Mouse (Mus musculus) heart, adult 9 months (tissue): Measurements from ENCODE around the gene Zswim4.

Experiments used
- DNase-seq, 2 experiments: peaks; one replicate each; pipeline ENCODE4 v3.0.0; 2022; ENCODE audit warnings: low spot score in 2 of 2

The Zswim4 gene

DNA sequence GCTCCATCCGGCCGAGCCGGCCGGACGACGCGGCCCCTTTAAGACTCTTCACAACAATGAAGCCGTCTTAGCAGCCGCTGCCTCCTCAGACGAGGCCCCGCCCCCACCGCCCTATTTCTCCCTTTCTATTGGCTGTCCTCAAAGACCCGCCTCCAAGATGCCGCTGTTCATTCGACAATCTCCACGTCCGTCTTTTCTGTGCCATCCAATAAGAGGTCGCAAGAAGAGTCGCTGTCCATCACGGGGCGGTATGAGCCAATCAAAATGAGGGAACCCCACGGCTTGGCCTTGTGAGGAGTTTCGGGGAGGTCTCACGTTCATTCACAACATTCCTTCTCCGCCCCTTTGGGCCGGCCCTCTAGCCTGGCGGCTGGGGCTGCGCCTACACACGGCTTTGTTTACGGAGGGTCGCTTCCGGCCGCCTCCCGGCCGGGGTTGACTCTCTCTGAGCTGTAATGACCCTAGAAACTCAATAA, at the start of gene Zswim4:
Gene Zswim4 (minus strand): TSS at position 58 of the 476 bp plus-strand sequence.
- peak; percentile 99 to 100 for DNase-seq

- peak in 1 of 2 experiments; percentile 43 for DNase-seq
These were observed 48.8 kb upstream of the Zswim4 start for GRCm38 (mm10) chr8:84285665-84286064.

- DNase-seq = peak in 1 of 2 experiments; percentile 15
These were observed 47.8 kb upstream of the Zswim4 start for GRCm38 (mm10) chr8:84284608-84285063.

GRCm38 (mm10) chr8:84280777-84281176, 43.9 kb upstream of the Zswim4 start:
- no peak for DNase-seq

DNA sequence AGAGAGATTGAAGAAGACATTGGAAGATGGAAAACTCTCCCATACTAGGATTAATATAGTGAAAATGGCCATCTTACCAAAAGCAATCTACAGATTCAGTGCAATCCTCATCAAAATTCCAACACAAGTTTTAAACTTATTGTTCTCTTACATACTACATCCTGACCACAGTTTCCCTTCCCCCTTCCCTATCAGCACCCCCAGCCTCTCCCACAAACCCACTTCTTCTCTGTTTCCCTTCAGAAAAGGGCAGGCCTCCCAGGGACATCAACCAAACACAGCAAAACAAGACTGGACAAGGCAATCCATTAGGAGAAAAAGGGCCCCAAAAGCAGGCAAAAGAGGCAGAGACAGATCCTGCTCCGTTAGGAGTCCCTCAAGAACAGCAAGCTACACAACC, 39.6 kb upstream of the Zswim4 start:
- DNase-seq = no peak

GRCm38 (mm10) chr8:84273968-84274367, 37.1 kb upstream of the Zswim4 start:
- no peak for DNase-seq

DNA sequence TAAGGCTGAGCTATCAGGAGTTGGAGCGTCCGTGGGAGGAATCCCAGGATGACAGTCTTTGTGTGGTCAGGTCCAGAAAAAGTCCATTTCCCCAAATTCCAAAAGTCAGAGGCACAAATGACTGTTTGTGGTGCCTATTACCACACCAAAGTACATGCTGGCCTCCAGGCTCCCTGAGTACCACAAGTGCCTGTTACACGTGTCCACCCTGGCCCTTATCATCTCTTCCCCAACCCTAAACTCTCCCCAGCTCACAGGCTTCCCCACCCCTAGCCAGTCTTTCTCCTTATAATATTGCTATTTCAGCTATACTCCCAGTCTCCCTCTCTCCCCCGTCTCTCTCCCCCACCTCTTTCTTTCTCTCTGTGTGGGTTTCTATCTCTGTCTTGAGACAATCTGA, 35.4 kb upstream of the Zswim4 start:
- no peak for DNase-seq

GRCm38 (mm10) chr8:84269950-84270773, 33.3 kb upstream of the Zswim4 start, which contains the start of gene Ccdc130:
Gene Ccdc130 (minus strand): TSS chr8:84270380.
- DNase-seq = peak; percentile 99 to 100

DNA sequence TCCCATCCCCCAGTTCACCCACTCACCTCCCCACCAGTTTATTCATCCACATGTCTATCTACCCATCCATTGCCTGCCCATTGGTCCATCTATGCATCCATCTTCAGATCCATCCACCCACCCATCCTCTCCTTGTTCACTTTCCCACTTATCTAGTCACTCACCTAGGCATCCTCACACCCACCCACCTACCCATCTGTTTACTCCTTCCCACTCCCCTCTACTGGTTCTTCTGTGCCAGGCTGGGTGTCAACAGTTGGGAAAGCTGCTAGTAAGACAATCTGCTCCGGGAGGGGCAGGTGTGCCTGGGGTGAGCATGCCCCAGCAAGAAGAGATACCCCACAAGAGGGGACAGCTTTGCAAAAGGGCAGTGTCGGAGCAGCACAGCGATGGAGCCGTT, 24.2 kb upstream of the Zswim4 start:
- DNase-seq = no peak

GRCm38 (mm10) chr8:84256822-84257610, 20.2 kb upstream of the Zswim4 start, which contains the start of gene Mri1:
Gene Mri1 (minus strand): TSS chr8:84257326.
- peak; percentile 81 to 86 for DNase-seq

DNA sequence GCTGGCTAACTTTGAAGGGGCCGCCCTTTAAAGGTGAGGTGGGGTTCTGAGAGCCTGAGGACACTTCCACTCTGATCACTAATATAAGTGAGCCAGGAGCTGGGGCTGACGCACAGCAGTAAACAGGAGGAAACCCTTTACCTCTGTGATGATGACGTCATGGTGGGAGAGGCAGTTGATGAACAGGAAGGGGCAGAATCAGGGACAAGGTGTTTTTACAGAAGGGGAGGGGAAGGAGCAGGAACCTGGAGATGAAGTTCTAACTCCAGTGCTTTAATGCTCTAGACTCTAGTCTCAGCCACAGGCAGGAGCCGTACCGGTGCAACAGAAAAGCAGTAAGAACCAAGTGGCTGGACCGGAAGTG, 19.6 kb upstream of the Zswim4 start:
- no peak for DNase-seq

DNA sequence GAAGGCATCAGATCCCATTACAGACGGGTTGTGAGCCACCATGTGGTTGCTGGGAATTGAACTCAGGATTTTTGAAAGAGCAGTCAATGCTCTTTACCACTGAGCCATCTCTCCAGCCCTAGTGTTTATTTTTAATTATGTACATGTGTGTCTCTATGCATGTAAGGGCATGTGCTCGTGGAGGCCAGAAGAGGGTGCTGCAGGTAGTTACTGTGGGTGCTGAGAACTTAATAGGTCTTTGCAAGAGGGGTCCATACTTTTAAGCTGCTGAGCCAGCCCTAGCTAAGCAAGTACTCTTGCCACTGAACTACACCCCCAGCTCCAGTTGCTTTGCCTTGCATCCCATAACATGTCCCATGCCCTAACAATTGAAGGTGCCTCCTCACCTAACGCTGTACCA, 19.0 kb upstream of the Zswim4 start:
- no peak for DNase-seq

- peak; percentile 82 to 90 for DNase-seq
These were observed 12.7 kb upstream of the Zswim4 start, which contains the start of gene D8Ertd738e for GRCm38 (mm10) chr8:84249257-84250170. Gene D8Ertd738e (minus strand): TSS chr8:84249719.

GRCm38 (mm10) chr8:84241821-84242220, 5.0 kb upstream of the Zswim4 start:
- no peak for DNase-seq

DNA sequence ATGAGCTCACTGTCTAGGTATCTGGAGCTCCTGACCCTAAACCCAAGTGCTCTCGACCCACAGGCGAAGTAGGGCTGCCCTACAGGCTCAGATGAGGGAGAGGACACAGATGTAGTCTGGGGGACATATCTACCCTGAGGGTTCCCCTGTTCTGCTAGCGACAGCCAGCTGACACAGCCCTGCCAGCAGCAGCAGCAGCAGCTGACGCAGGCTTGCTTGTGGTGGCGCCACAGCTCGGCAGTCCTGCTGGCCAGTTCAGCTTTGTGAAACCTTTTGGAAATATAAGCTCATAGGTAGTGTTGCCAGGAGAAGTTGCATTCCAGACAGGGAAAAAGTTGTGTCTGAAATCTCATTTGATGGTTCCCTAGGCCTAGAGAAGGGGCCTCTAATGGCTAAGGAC, 4.3 kb upstream of the Zswim4 start:
- DNase-seq = no peak

DNA sequence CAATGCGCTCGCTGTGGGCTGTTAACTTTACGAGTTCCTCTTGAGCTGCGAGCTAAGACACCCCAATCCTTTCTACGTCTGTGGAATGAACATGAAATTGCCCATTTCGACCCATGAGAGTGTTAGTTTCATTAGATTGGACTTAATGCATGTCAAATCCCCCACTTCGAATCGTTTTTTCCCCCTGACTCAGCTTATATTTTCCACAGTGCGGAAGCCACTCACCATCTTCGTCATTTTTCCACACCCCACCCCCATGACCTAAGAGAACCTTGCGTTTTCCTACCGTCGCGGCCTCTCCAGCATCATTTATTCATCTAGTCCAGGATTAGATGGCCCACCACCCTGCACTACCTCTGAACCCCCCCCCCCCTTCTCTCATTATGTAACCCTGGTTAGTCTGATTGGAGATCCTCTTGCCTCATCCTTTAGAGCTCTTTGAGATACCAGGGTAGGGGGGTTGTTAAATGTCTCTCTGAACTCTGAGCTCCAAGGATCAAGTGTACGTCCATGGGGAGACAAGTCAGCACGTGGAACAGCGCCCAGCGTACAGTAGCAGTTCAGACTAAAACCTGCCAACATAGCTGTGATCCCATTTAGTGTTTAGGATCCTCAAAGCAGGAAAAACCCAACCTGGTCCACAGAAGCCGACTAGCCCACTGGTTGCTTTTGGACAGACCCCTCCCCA, 831 bp upstream of the Zswim4 start:
- peak in 1 of 2 experiments; percentile 28 for DNase-seq

DNA sequence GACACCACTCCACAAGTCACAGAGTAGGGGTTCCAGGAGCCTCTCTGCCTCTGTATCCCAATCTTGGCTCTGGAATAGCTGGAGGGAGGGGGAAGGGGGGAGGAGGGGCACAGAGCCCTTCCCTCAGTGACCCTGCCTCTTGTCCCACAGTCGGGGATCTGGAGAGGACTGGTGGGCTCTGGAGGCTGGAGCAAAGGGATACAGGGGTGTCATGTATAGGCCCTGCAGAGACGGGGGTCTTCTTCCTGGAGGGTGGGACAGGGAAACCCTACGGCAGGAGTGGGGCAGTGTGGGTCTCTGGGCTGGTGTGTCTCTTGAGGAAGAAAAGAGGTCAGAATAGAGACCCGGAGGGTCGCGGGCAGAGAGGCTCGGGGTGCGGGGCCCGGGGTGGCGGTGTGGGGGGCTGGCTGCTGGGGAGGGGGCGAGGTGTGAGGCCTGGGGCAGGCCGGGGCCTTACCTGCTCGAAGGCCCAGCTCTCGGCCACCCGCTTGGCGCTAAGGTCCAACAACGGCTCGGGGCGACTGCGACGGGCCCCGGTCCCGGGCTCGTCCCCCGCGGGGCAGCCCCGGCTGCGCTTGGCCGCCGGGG, 351 bp downstream of the Zswim4 start:
- DNase-seq = peak; percentile 19 to 36

- peak in 1 of 2 experiments; percentile 24 for DNase-seq
These were observed 977 bp downstream of the Zswim4 start for GRCm38 (mm10) chr8:84235746-84236409.

GRCm38 (mm10) chr8:84233055-84233454, 3.8 kb downstream of the Zswim4 start:
- no peak for DNase-seq

- no peak for DNase-seq
These were observed 6.1 kb downstream of the Zswim4 start for GRCm38 (mm10) chr8:84230735-84231134.
